Mouse (Mus musculus): ENCODE measurements around the gene Kcnab1.

GRCm38 (mm10) chr3:65355479-65355878, 246.3 kb downstream of the Kcnab1 start:
- TF ChIP-seq CTCF (conservative IDR thresholded peaks at IDR 0.05 in 1 of 2, IDR thresholded peaks at IDR 0.05 in 1 of 2; ENCODE audit: low read depth in 2 of 2, low read length in 2 of 2) (no peak), POLR2A (IDR thresholded peaks at IDR 0.05; ENCODE audit: low read depth, low read length) (no peak), USF1 (IDR thresholded peaks at IDR 0.05; ENCODE audit: low read depth, low read length) (no peak), POLR2AphosphoS2 (IDR thresholded peaks at IDR 0.05; ENCODE audit: low read depth, low read length) (no peak), CHD2 (IDR thresholded peaks at IDR 0.05; ENCODE audit: low read length) (no peak), USF2 (conservative IDR thresholded peaks at IDR 0.05; ENCODE audit: low read depth, low read length) (no peak), E2F4 (IDR thresholded peaks at IDR 0.05; ENCODE audit: insufficient replicate concordance, low read depth, low read length) (no peak), MYC (IDR thresholded peaks at IDR 0.05; ENCODE audit: low read depth, low read length) (no peak), ZC3H11A (IDR thresholded peaks at IDR 0.05; ENCODE audit: low read depth, low read length) (no peak), ELF1 (IDR thresholded peaks at IDR 0.05; ENCODE audit: low read depth, low read length) (no peak), MAFK (IDR thresholded peaks at IDR 0.05; ENCODE audit: insufficient replicate concordance, low read length) (no peak), GABPA (IDR thresholded peaks at IDR 0.05; ENCODE audit: insufficient replicate concordance, low read depth, low read length) (no peak)
